Mouse (Mus musculus) CH12F3 (cell line): ENCODE results near the gene Wipf1.

Experiments
- in situ Hi-C: fragments of 300-500 bp; cut with MboI; formaldehyde crosslinking; loops from 2 replicates; pipeline ENCODE4 v1.14.3; 2020; ENCODE audit warnings: low sequenced_read_pairs

Gene Wipf1

GRCm38 (mm10) chr2:73443985-73444384, 85.5 kb downstream of the Wipf1 start:
- in situ Hi-C loops, result no loop called here

DNA sequence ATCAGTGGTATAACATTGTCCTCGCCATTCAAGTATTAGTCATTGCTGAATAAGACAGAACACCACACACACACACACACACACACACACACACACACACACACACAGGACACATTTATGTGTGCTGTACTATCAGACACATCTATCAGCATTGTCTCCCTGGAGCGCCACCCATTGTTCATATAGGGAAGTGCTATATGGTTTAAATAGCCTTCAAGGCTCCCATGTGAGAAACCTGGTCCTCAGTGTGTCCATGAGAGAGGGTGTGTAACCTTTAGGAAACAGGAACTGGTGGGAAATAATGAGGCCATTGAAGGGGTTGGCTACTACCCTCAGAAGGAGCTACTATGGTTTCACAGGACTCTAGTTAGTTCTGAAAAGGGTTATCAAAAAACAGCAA, 87.5 kb downstream of the Wipf1 start:
- in situ Hi-C loops, result no loop called here

- in situ Hi-C loops, result no loop called here
These were observed 89.2 kb downstream of the Wipf1 start for GRCm38 (mm10) chr2:73440319-73440718.

DNA sequence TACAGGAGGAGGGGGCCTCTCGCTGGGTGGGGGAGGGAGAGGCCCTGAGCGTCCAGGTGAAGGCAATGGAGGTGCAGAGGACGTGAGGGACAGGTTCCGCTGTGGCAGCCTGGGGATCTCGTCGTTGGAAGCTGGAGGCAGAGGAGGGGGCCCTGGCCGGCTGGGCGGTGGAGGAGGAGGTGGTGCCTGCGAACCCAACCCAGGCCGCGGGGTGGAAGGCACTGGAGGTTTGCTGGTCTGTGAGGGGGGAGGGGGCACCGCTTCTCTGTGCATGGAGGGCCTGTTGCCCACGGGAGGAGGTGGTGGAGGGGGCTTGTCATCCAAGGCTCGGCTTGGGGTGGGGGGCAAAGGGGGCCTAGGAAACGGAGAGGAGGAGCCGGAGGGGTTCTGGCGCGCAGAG, 92.6 kb downstream of the Wipf1 start:
- in situ Hi-C loops, result no loop called here

- in situ Hi-C loops, result no loop called here
These were observed 93.7 kb downstream of the Wipf1 start for GRCm38 (mm10) chr2:73435847-73436246.

DNA sequence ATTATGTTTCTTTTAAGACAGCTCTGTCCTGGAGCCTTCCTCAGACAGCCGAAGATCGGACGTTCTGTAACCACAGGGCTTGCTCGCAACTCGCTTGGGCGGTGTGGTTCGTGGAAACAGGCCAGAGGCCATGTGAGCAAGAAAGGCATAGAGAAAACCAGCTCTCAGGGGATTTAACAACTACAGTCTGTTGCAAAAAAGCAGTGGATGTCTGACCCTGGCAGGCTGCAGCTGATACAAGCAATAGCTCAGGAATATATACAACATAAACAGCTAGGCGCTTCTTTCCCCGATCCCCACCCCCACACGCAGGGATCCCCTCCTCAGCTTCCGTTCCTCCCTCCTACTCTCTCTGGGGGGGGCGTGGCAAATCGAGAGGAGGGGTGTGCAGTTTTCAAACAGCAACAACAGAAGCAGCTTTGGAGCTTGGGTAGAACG, 97.6 kb downstream of the Wipf1 start:
- in situ Hi-C loops, result no loop called here

GRCm38 (mm10) chr2:73428803-73429468, 100.6 kb downstream of the Wipf1 start:
- in situ Hi-C loops, result no loop called here

GRCm38 (mm10) chr2:73427293-73427692, 102.2 kb downstream of the Wipf1 start:
- in situ Hi-C loops, result no loop called here

DNA sequence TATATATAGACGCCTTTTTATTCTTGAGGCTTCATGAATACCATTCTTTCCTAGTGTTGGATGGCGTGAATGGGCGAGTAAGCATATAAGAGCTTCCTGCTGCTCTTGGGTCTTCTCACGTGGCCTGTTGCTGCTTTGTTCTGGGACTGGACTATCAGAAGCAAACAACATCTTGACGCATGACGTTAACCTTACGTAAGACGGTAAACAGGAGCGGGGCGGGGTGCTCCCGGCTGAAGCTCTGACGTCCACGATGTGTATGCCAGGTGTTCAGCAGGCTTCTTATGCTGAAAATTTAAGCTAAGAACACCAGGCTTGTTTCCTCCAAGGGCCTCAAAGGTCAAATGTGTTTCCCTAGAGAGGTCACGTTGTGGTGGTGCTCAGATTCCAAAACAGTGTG, 103.7 kb downstream of the Wipf1 start:
- in situ Hi-C loops, result no loop called here

DNA sequence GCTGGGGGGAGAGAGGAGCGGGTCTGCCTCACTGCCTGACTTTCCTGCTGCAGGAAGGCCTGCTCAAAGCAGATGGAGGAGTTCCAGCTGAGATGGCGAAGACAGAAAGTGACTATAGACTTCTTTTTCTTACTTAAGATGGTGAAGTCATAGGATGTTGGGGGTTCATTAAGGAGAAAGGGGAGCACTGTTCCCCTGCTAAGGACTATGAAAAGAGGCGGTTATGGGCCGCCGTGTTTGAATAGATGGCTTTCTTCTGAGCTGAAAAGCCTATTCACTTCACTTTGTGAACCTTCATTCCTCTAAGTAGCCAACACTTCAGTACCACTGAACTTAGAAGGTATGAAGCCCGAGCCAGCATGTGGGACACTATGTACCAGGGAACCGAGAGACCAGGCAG, 109.8 kb downstream of the Wipf1 start:
- in situ Hi-C loops, result no loop called here

- in situ Hi-C loops, result no loop called here
These were observed 110.2 kb downstream of the Wipf1 start for GRCm38 (mm10) chr2:73419285-73419684.

DNA sequence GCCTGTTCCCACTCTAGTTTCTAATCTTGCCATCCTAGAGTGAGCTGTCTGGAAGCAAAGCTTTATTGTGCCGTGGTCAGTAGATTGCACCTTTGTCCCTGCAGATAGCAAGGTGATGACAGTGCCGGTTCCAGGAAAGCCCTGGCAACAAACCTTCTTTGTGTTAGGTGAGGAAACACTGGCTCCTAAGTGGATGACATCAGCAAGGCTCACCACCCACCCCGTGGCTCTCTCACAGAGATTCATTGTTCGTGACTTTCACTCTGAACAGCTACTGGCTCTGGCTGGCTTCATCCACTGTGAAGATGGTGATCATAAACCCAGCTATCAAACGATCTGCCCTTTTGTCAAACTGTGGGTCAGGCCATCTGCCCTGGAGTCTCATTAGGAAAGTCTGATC, 113.6 kb downstream of the Wipf1 start:
- in situ Hi-C loops, result no loop called here

- in situ Hi-C loops, result no loop called here
These were observed 119.5 kb downstream of the Wipf1 start for GRCm38 (mm10) chr2:73410076-73410475.

DNA sequence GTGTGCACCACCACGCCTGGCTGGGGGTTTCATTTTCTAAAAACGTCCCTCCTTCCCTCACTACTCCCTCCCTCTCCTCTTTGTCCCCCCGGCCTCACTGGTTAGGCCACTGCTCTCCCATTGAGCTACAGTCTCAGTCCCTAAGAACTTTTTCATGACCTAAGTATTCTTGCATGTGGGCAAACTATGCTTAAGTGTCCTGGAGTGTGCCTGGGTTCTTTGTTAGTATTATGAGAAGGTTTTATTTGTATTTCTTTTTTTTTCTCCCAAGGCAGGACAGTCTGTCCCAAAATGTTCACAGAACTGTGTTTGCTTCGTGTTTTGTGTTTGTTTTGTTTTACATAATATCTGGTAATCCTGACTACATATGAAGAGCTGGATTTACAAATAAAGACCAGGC, 121.9 kb downstream of the Wipf1 start:
- in situ Hi-C loops, result loop anchor here (10.0 kb wide), 1 partner anchor 93 kb away; the partner anchor contains the start of genes Cir1 and Scrn3

DNA sequence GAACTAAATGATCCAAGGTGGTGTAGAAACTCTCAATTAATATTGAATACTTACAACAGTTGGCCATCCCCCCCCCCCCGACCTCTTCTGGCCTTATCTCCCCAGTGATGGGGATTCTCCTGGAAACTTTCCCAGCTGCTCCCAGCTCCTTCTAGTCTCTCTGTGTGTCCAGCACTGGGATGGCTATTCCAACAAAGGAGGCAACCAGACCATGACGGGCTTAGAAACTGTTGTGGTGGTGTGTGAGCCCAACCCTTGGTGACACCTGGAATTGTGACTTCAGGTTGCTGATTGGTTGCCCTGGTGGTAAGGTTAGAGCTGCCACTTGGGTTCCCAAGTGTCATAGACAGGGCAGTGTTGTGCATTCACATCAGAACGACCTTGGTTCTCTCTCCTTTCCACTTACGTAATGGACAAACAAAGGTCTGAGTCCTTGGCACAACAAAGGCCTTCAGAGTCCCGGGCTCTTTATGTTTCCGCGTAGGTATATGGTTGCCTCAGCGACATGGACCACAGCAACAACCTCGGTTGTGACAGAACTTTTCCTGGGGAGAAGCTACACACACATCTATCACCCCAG, 123.1 kb downstream of the Wipf1 start:
- in situ Hi-C loops, result loop anchor here (10.0 kb wide), 1 partner anchor 92 kb away; the partner anchor contains the start of genes Cir1 and Scrn3

- in situ Hi-C loops, result loop anchor here (10.0 kb wide), 1 partner anchor 90 kb away; the partner anchor contains the start of genes Cir1 and Scrn3
These were observed 124.6 kb downstream of the Wipf1 start for GRCm38 (mm10) chr2:73404980-73405379.

GRCm38 (mm10) chr2:73404442-73404841, 125.1 kb downstream of the Wipf1 start:
- in situ Hi-C loops, result loop anchor here (10.0 kb wide), 1 partner anchor 90 kb away; the partner anchor contains the start of genes Cir1 and Scrn3

DNA sequence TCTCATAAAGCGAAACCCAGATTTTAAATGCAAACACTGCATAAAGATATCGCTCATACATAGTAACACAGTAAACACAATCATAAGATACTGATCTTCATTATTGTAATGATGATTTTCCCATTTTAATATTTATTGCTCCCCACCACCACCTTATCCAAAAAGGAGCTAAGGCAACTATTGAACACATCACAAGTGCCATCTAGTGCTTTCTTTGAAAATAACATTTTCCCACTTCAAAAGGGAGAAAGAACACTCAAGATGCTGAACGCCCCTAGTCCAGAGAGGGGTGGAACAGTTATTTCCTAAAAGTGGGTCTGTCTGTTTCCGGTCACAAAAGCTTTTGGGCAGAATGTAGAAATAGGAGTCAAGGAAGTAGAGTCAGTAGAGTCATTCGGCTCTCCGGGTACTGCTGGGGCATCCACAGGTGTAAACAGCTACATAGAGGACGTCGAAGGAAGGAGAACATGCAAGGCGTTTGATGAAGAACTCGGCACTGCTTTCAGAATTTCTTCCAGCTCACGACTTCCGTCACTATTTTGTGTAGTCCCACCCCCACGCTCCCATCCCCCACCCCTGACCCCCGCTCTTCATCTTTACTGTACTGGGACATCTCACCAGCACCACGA, 126.0 kb downstream of the Wipf1 start:
- in situ Hi-C loops, result loop anchor here (10.0 kb wide), 1 partner anchor 89 kb away; the partner anchor contains the start of genes Cir1 and Scrn3

- in situ Hi-C loops, result loop anchor here (10.0 kb wide), 1 partner anchor 87 kb away; the partner anchor contains the start of genes Cir1 and Scrn3
These were observed 127.8 kb downstream of the Wipf1 start for GRCm38 (mm10) chr2:73401689-73402088.

- in situ Hi-C loops, result no loop called here
These were observed 132.1 kb downstream of the Wipf1 start for GRCm38 (mm10) chr2:73397476-73397875.

DNA sequence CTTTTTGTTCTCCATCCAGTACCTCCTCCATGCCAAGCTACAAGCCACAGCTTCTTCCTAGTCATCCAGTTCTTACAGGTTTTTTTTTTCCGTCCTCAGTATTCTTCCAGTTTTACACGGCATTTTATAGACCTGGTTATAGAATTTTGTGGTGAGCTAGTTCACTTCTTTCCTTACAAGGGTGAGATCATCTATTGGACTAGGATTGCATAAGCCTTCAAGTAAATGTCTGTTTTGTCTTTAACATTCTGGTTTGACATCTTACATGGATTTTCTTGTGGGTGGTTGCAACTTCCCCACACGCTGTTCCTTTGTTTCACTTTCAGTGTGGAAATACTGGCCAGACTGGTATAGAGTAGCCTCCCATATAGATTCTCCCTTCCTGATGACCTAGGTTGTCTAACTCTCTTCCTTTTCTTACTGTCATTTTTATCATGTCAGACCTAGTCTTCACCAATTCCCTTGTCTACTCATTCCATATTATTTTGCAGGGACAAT, 132.7 kb downstream of the Wipf1 start:
- in situ Hi-C loops, result no loop called here

- in situ Hi-C loops, result no loop called here
These were observed 134.0 kb downstream of the Wipf1 start for GRCm38 (mm10) chr2:73395516-73395915.
